Mouse (Mus musculus): ENCODE measurements around the gene Klhdc1. TPM values are rescaled to one million over a fixed set of nuclear protein-coding genes. Genes with fewer than 3 reads are reported as not detected.

Gene Klhdc1
- polyA plus RNA-seq, 1 experiment from 2014 or later = 6.6 TPM

DNA sequence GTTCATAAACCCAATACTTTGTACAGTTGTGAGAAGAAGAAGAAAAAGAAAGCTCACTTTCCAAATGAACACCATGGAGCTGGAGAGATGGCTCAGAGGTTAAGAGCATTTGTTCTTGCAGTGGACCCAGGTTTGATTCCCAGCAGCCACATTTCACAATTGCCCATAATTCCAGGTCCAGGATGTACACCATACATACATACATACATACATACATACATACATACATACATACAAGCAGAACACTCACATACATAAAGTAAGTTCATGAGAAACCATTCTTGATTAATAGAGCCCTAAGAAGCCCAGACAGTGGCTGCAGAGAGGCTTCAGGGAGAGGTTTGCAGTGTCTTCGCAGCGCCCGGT, 412 bp downstream of the Klhdc1 start:
- Histone ChIP-seq H3K9ac (peak overlapping the region; percentile 90), H3K36me3 (no peaks in the 10 kb centered on the region), H3K4me2 (replicated peaks) (peak overlapping the region; percentile 63), H3K4me1 (0 out of 2 replicates have a peak, but pooled peaks cover 7% of the 10 kb centered on the region), H3K9me3 (replicated peaks) (no peaks in the 10 kb centered on the region), H3K4me3 (peak overlapping the region; percentile 71), H3K27me3 (no peaks in the 10 kb centered on the region), H3K27ac (peak overlapping the region; percentile 84)
- whole genome bisulfite sequencing = 0% methylated on average over 3 of the region's 3 CpGs
- ATAC-seq (ENCODE audit: low FRiP score) = no peak

DNA sequence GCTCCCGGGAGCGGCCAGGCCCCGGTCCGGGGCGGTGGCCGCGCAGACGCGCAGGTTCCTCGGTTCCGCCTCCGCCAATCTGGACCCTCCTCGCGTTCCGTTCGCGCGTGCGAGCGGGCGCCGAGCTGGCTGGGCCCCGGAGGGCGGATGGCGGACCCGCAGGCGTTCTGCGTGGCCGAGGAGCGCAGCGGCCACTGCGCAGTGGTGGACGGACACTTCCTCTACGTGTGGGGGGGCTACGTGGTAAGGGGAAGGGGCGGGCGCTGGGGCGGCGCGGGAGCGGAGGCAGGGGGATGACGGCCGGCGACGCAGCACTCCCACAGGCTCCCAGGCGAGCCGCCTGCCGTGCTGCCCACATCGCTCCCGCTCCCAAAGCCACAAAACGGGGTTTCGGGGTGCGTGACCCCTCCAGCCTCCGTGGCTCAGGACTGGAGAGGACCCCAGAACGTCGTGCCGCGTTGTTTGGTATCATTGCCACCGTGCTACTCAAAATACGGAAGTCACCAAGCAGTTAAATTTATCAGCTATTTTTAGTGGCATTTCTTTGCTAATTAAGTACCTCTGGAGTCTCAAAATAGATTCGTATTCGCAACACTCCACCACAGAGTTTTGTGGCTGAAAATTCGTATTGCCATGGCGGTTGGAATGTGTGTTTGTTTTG, 925 bp downstream of the Klhdc1 start:
- no peaks in the 10 kb centered on the region for H3K36me3 ChIP-seq
- H3K9me3 ChIP-seq (replicated peaks) = no peaks in the 10 kb centered on the region
- H3K27ac ChIP-seq = peak overlapping the region; percentile 84
- WGBS = under 1% methylated on average over 64 of the region's 64 CpGs
- 0 out of 2 replicates have a peak, but pooled peaks cover 7% of the 10 kb centered on the region for H3K4me1 ChIP-seq
- peak; percentile 94 for ATAC-seq (ENCODE audit: low FRiP score)
- peak overlapping the region; percentile 90 for H3K9ac ChIP-seq
- peak overlapping the region; percentile 71 for H3K4me3 ChIP-seq
- H3K27me3 ChIP-seq = no peaks in the 10 kb centered on the region
- peak overlapping the region; percentile 63 for H3K4me2 ChIP-seq (replicated peaks)

DNA sequence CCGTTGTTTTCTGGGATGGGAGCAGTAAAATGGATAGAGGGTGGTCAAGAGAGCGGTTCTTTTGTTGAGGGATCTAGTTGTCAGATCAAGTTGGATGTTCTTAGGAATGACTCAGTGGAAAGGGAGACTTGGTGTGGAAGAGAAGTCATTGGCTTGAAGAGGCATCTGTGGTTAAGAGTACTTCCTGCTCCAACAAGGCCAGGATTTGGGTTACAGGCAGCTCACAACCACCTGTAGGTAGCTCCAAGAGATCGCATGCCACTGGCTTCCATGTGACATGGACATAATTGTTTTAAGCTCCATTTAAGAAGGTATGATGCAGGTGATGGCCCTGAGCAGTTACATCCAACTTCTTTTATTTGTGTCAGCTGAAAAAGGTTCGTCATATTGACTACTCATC, 8.8 kb downstream of the Klhdc1 start:
- H3K9ac ChIP-seq = no peak overlapping the region
- WGBS = 90% methylated on average over 4 of the region's 4 CpGs
- no peak overlapping the region for H3K4me2 ChIP-seq (replicated peaks)
- H3K9me3 ChIP-seq (replicated peaks) = no peaks in the 10 kb centered on the region
- H3K27me3 ChIP-seq = no peaks in the 10 kb centered on the region
- no peak for ATAC-seq (ENCODE audit: low FRiP score)
- H3K4me1 ChIP-seq = no peaks in the 10 kb centered on the region
- no peaks in the 10 kb centered on the region for H3K36me3 ChIP-seq
- no peak overlapping the region for H3K4me3 ChIP-seq
- no peak overlapping the region for H3K27ac ChIP-seq

DNA sequence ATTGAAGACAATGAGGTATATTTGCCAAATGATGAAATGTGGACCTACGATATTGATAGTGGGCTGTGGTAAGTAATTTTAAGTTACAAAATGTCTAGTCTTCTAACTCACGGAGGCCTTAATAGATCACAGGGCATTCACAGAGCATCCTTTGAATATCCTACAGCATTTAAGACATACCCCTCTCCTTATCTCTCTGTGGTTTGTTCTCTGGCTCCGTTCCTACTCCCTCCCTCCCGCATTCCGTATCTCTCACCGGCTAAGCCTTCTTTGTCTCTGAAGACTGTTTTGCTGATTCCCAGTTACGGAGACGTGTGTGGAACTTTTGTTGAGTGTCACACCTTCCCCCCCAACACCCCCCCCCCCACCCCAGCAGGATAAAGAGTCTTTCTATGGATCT, 9.8 kb downstream of the Klhdc1 start:
- no peak overlapping the region for H3K4me3 ChIP-seq
- H3K27me3 ChIP-seq = no peaks in the 10 kb centered on the region
- H3K4me1 ChIP-seq = no peaks in the 10 kb centered on the region
- no peak overlapping the region for H3K9ac ChIP-seq
- 81% methylated on average over 8 of the region's 8 CpGs for WGBS
- no peaks in the 10 kb centered on the region for H3K9me3 ChIP-seq (replicated peaks)
- no peak for ATAC-seq (ENCODE audit: low FRiP score)
- H3K36me3 ChIP-seq = no peaks in the 10 kb centered on the region
- no peak overlapping the region for H3K4me2 ChIP-seq (replicated peaks)
- H3K27ac ChIP-seq = no peak overlapping the region

DNA sequence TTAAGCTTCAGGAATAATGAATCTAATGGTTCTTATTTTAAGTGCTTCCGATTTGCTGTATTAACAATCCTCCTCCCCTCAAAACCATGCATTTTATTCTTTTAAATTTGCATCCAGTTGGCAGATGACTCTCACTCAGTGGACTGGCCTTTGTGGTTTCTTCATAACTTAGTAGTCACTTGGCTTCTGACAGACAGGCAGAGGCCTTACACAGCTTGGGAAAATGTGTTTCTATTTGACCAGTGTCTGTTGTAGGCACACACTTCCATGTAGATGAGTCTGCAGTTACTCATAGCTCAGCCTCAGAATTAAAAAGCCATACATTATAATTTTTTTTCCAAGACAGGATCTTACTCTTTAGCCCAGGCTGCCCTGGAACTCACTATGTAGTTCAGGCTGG, 12.8 kb downstream of the Klhdc1 start:
- H3K4me3 ChIP-seq = no peak overlapping the region
- no peaks in the 10 kb centered on the region for H3K27me3 ChIP-seq
- H3K9me3 ChIP-seq (replicated peaks) = no peaks in the 10 kb centered on the region
- WGBS = 88% methylated on average over 1 of the region's 1 CpGs
- no peaks in the 10 kb centered on the region for H3K4me1 ChIP-seq
- H3K4me2 ChIP-seq (replicated peaks) = no peak overlapping the region
- ATAC-seq (ENCODE audit: low FRiP score) = no peak
- no peak overlapping the region for H3K9ac ChIP-seq
- no peak overlapping the region for H3K27ac ChIP-seq
- no peaks in the 10 kb centered on the region for H3K36me3 ChIP-seq

DNA sequence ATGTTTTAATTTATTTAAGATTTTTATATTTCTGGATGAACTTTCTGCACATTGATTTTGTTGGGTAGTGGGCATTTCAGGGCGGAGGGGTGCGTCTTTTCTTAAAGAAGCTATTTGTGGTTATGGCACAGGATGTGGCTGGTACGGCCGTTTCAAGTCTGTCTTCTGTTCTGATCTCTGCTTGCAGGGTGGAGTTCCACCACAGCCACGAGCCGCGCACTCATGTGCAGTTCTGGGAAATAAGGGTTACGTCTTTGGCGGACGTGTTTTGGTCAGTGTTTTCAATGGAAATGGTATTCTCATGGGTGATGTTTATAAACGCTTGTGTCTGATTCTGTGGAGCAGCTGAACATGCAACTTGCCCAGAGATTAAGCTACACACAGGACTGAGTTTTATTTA, 16.9 kb downstream of the Klhdc1 start:
- WGBS = 92% methylated on average over 11 of the region's 11 CpGs
- H3K9ac ChIP-seq = no peak overlapping the region
- no peak overlapping the region for H3K27ac ChIP-seq
- H3K9me3 ChIP-seq (replicated peaks) = no peaks in the 10 kb centered on the region
- ATAC-seq (ENCODE audit: low FRiP score) = no peak
- H3K4me2 ChIP-seq (replicated peaks) = no peak overlapping the region
- H3K4me3 ChIP-seq = no peak overlapping the region
- H3K36me3 ChIP-seq = no peaks in the 10 kb centered on the region
- H3K27me3 ChIP-seq = no peaks in the 10 kb centered on the region
- H3K4me1 ChIP-seq = no peaks in the 10 kb centered on the region

DNA sequence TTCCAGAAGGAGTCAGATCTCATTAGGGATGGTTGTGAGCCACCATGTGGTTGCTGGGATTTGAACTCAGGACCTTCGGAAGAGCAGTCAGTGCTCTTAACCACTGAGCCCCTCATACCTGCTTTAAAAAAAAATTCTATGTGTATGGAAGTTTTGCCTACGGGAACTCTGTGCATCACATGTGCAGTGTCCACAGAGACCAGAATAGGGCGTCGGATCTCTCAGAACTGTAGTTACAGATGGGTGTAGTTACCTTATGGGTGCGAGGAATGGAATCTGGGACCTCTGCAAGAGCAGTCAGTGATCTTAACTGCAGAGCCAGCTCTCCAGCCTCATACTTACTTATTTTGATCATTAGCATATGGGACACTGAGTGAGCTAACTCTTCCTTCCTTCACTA, 21.3 kb downstream of the Klhdc1 start:
- Histone ChIP-seq H3K4me3 (no peak overlapping the region), H3K9ac (no peak overlapping the region), H3K4me2 (replicated peaks) (no peak overlapping the region), H3K27me3 (no peaks in the 10 kb centered on the region), H3K9me3 (replicated peaks) (no peaks in the 10 kb centered on the region), H3K4me1 (no peaks in the 10 kb centered on the region), H3K27ac (no peak overlapping the region), H3K36me3 (no peaks in the 10 kb centered on the region)
- WGBS = 93% methylated on average over 5 of the region's 5 CpGs
- ATAC-seq (ENCODE audit: low FRiP score) = no peak

DNA sequence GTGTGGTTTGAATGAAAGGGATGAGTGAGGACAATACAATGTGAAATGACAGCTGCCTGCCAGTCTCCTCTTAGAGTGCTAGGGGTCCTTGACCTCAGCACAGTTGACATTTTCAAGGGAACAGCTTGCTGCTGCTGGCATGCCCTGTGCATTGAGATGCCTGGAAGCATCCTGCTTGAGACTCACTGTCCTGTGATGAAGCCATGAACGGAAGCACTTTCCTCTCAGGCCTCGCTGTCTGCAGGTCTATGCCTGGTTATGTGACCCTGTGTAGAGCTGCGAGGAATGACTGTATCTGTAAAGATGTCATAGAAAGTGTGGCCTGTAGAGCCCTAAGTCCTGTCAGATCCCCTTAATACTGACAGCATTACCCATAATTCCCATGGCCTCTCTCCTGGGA, 24.1 kb downstream of the Klhdc1 start:
- no peaks in the 10 kb centered on the region for H3K4me1 ChIP-seq
- WGBS = 85% methylated on average over 3 of the region's 3 CpGs

DNA sequence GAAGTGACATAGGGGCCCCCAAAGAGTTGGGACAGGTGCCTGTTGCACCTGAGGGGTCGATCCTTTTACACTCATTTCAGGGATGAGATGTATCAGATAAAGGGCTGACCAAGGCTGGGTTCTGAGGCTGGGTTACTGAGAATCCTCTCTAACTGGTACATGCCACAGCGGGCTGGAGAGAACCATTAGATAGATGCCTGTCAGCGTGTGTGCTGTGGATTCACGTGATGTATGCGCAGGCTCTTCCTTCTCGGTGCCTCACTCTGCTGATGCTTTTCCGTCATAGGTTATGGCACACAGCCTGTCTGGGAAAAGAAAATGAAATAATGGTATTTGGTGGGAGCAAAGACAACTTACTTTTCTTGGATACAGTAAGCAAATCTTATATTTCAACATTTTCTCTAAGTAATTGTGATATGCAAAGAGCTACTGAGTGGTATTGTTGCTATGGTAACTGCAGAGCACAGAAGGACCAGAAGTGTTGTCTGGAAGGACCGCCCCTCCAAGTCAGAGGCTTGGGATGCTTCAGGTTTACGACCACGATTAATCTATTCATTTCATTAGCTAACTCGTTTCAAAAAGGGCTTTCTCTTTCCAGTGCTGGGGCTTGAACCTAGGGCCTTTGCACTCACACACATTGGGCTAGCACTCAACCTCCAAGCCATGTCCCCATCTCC, 27.1 kb downstream of the Klhdc1 start:
- H3K27ac ChIP-seq = no peak overlapping the region
- no peaks in the 10 kb centered on the region for H3K9me3 ChIP-seq (replicated peaks)
- no peak overlapping the region for H3K4me3 ChIP-seq
- H3K27me3 ChIP-seq = no peaks in the 10 kb centered on the region
- no peaks in the 10 kb centered on the region for H3K4me1 ChIP-seq
- WGBS = 78% methylated on average over 11 of the region's 11 CpGs
- H3K36me3 ChIP-seq = no peaks in the 10 kb centered on the region
- H3K9ac ChIP-seq = no peak overlapping the region
- ATAC-seq (ENCODE audit: low FRiP score) = no peak
- no peak overlapping the region for H3K4me2 ChIP-seq (replicated peaks)

More for the DNA sequence above, 24.1 kb downstream of the Klhdc1 start:
- no peak overlapping the region for H3K4me2 ChIP-seq (replicated peaks)
- no peak overlapping the region for H3K9ac ChIP-seq
- H3K4me3 ChIP-seq = no peak overlapping the region
- H3K27ac ChIP-seq = no peak overlapping the region
- no peaks in the 10 kb centered on the region for H3K36me3 ChIP-seq
- H3K27me3 ChIP-seq = no peaks in the 10 kb centered on the region
- no peaks in the 10 kb centered on the region for H3K9me3 ChIP-seq (replicated peaks)
- ATAC-seq (ENCODE audit: low FRiP score) = no peak

DNA sequence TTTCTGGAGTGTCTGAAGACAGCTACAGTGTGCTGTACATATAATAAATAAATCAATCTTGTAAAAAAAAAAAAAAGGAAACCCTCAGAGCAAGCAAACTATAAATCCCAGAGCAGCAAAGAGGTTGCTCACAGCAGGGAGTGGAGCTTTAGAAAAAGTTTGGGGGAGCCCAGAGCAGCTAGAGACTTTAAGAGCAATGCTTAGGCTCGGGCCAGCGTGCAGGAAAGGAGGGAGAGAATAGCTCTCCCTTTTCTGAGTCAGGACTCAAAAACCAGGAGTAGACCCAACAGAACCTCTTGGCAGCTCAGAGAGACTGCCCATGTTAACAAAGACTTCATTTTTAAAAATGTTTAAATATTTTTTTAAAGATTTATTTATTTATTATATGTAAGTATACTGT, 28.0 kb downstream of the Klhdc1 start:
- ATAC-seq (ENCODE audit: low FRiP score) = no peak
- Histone ChIP-seq H3K4me2 (replicated peaks) (no peak overlapping the region), H3K4me1 (no peaks in the 10 kb centered on the region), H3K9ac (no peak overlapping the region), H3K27me3 (no peaks in the 10 kb centered on the region), H3K4me3 (no peak overlapping the region), H3K36me3 (no peaks in the 10 kb centered on the region), H3K9me3 (replicated peaks) (no peaks in the 10 kb centered on the region), H3K27ac (no peak overlapping the region)
- 76% methylated on average over 2 of the region's 2 CpGs for WGBS

DNA sequence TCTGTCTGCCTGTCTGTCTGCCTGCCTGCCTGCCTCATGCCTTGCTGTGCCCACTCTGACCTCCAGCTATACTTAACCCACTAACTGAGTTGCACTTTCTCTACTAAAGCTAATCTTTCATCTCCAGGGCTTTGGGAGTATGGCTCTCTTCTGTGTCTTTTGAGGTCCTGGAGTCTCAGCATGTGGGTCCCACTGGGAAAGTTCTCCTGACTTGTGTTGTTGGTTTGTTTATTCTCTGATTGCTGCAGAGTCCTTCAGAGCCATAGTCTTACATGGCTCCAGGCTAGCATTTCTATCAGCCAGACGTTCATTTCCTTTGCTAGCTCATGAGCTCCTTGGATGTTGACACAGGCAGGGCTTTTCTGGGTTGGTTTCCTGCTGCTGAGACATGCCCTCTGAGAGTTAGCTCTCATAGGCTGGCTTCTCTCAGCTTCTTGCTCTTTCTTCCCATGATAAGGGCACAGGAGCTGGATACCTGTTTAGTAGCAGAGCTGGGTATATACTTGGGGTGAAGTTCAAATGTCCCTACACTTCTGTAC, 39.0 kb downstream of the Klhdc1 start:
- Histone ChIP-seq H3K27me3 (no peaks in the 10 kb centered on the region), H3K4me1 (no peaks in the 10 kb centered on the region), H3K9ac (no peak overlapping the region), H3K4me3 (no peak overlapping the region), H3K4me2 (replicated peaks) (no peak overlapping the region), H3K9me3 (replicated peaks) (no peaks in the 10 kb centered on the region), H3K36me3 (no peaks in the 10 kb centered on the region), H3K27ac (no peak overlapping the region)
- ATAC-seq (ENCODE audit: low FRiP score) = no peak
- 61% methylated on average over 1 of the region's 1 CpGs for WGBS

DNA sequence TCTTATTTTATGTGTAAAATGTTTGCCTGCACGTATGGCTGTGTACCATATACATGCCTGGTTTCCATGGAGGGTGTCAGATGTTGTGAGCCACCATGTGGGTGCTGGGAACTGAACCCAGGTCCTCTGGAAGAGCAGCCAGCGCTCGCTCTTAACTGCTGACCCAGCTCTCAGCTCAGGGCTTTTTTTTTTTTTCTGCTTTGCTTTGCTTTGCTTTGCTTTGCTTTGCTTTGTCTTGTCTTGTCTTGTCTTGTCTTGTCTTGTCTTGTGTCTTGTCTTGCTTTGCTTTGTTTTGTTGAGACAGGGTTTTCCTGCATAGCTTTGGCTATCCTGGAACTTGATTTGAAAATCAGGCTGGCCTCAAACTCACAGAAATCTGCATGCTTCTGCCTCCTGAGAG, 39.9 kb downstream of the Klhdc1 start:
- no peak overlapping the region for H3K9ac ChIP-seq
- no peaks in the 10 kb centered on the region for H3K4me1 ChIP-seq
- H3K27ac ChIP-seq = no peak overlapping the region
- H3K9me3 ChIP-seq (replicated peaks) = no peaks in the 10 kb centered on the region
- H3K27me3 ChIP-seq = no peaks in the 10 kb centered on the region
- H3K4me3 ChIP-seq = no peak overlapping the region
- 92% methylated on average over 3 of the region's 3 CpGs for WGBS
- H3K36me3 ChIP-seq = no peaks in the 10 kb centered on the region
- no peak overlapping the region for H3K4me2 ChIP-seq (replicated peaks)
- no peak for ATAC-seq (ENCODE audit: low FRiP score)

DNA sequence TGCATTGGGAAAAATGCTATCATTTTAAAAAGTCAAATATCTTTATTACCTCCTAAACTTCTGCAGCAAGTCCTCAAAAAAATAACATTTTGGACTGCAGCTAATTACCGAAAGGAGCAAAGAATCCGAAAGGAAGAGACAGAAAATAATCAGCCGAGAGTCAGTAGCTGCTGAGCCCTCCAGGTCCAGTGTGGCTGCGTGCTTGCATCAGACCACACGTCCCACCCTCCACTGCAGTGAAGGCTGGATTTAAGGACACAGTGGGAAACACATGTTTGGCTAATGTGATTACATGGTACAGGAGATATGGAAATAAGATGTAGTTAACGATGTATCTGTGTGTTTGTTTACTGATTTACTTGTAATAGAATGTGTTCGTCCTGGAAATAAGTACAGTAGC, 42.2 kb downstream of the Klhdc1 start:
- no peak overlapping the region for H3K27ac ChIP-seq
- no peaks in the 10 kb centered on the region for H3K4me1 ChIP-seq
- no peak for ATAC-seq (ENCODE audit: low FRiP score)
- WGBS = 87% methylated on average over 7 of the region's 7 CpGs
- H3K9ac ChIP-seq = no peak overlapping the region
- no peak overlapping the region for H3K4me2 ChIP-seq (replicated peaks)
- H3K4me3 ChIP-seq = no peak overlapping the region
- H3K9me3 ChIP-seq (replicated peaks) = no peaks in the 10 kb centered on the region
- no peaks in the 10 kb centered on the region for H3K27me3 ChIP-seq
- H3K36me3 ChIP-seq = no peaks in the 10 kb centered on the region
